Mouse (Mus musculus): Measurements from ENCODE around the gene Prkacb. TPM values are rescaled to one million over a fixed set of nuclear protein-coding genes. Genes with fewer than 3 reads are reported as not detected.
"Not testable (repeated sequence)": the region's sequence is repeated elsewhere in the genome, so short reads cannot be mapped to it uniquely, and the experiment has no call there.

Prkacb gene
- total RNA-seq, 2 experiments from 2014 or later, result 93.6 to 106 TPM

GRCm38 (mm10) chr3:146778451-146778850, 34.3 kb downstream of the Prkacb start:
- no peak for DNase-seq

GRCm38 (mm10) chr3:146776711-146777110, 36.1 kb downstream of the Prkacb start:
- no peak for DNase-seq

- no peak for DNase-seq
These were observed 41.9 kb downstream of the Prkacb start for GRCm38 (mm10) chr3:146770853-146771252.

GRCm38 (mm10) chr3:146769940-146770659, 42.7 kb downstream of the Prkacb start:
- DNase-seq, result no peak

GRCm38 (mm10) chr3:146769569-146769939, 43.2 kb downstream of the Prkacb start:
- no peak for DNase-seq

- no peak for DNase-seq
These were observed 43.9 kb downstream of the Prkacb start for GRCm38 (mm10) chr3:146768921-146769320.

GRCm38 (mm10) chr3:146768360-146768759, 44.4 kb downstream of the Prkacb start:
- no peak for DNase-seq

- no peak for DNase-seq
These were observed 46.0 kb downstream of the Prkacb start for GRCm38 (mm10) chr3:146766701-146767181.

- DNase-seq, result no peak
These were observed 46.7 kb downstream of the Prkacb start for GRCm38 (mm10) chr3:146766071-146766605.

GRCm38 (mm10) chr3:146764871-146765529, 47.8 kb downstream of the Prkacb start:
- DNase-seq, result no peak

- not testable (repeated sequence) for DNase-seq
These were observed 49.7 kb downstream of the Prkacb start for GRCm38 (mm10) chr3:146763054-146763453.

GRCm38 (mm10) chr3:146761276-146761675, 51.5 kb downstream of the Prkacb start:
- DNase-seq, result no peak

GRCm38 (mm10) chr3:146757970-146758960, 54.5 kb downstream of the Prkacb start:
- no peak for DNase-seq

GRCm38 (mm10) chr3:146754270-146754669, 58.5 kb downstream of the Prkacb start:
- DNase-seq, result no peak

GRCm38 (mm10) chr3:146741564-146742202, 71.1 kb downstream of the Prkacb start:
- no peak for DNase-seq

GRCm38 (mm10) chr3:146741158-146741557, 71.6 kb downstream of the Prkacb start:
- DNase-seq, result no peak

GRCm38 (mm10) chr3:146736186-146736585, 76.6 kb downstream of the Prkacb start:
- not testable (repeated sequence) for DNase-seq

GRCm38 (mm10) chr3:146735657-146736056, 77.1 kb downstream of the Prkacb start:
- DNase-seq, result no peak

- no peak for DNase-seq
These were observed 77.7 kb downstream of the Prkacb start for GRCm38 (mm10) chr3:146734907-146735629.

GRCm38 (mm10) chr3:146731499-146731898, 81.3 kb downstream of the Prkacb start:
- DNase-seq, result no peak

- DNase-seq, result no peak
These were observed 89.8 kb downstream of the Prkacb start for GRCm38 (mm10) chr3:146723037-146723436.
